Mouse (Mus musculus): ENCODE data around the gene Nxpe4. TPM values are rescaled to one million over a fixed set of nuclear protein-coding genes. Genes with fewer than 3 reads are reported as not detected.

Gene Nxpe4
- polyA plus RNA-seq, 1 experiment from 2014 or later: 8.6 TPM

DNA sequence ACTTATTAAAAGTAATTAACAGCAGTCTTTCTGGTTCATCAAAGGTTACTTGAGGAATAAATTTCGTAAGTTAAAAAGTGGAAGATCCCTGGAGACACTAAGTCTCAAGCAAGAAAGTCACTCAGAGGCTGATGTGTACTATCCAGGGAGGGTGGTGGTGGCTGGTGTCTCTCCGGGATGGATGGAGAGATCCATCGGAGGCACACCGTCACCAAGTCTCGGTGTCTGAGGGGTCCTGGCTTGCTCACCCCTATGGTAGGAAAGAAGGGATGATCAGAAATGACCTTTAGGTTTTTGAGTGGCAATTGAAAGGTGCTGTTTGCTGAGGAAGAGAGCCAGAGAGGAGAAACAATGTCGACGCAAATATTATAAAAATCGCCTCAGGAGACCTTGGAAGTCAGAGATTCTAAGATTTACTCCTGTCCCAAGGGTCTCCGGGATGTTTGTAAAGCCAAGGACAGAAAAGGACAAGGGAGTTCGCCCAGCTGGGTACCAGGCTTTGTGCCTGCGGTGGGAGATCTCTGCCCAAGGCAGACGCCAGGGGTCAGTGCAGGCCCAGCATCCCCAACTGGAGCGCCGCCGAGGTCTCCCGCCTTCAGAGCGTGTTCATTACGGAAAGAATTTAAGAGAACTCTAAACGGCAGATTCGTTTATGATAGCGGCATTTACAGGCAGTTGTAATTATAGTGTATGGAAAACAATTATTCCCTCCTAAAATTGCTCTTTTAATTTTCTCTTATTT is 104.6 kb downstream of the Nxpe4 start:
- Histone ChIP-seq H3K36me3 (replicated peaks; ENCODE audit: control insufficient read depth, insufficient read depth, low read depth, low read length) (no peaks in the 10 kb centered on the region), H3K27ac (replicated peaks; ENCODE audit: low read depth, low read length) (no peak overlapping the region), H3K4me1 (ENCODE audit: control insufficient read depth, insufficient read depth, low read length) (no peaks in the 10 kb centered on the region), H3K4me3 (ENCODE audit: low read depth, low read length) (peak overlapping the region; percentile 41), H3K4me2 (ENCODE audit: low read depth, low read length) (peak overlapping the region; percentile 85), H3K9me3 (replicated peaks; ENCODE audit: control insufficient read depth, low read length) (no peaks in the 10 kb centered on the region), H3K9ac (replicated peaks; ENCODE audit: low read length) (peak overlapping the region; percentile 59), H3K27me3 (ENCODE audit: control insufficient read depth, insufficient read depth, low read length) (no peaks in the 10 kb centered on the region)
- ATAC-seq (replicated peaks; ENCODE audit: insufficient number of reproducible peaks, low FRiP score, low TSS enrichment, low read depth) (peak; percentile 90), DNase-seq (ENCODE audit: low spot score) (peak; percentile 88)
- 14% methylated on average over 21 of the region's 21 CpGs for WGBS

DNA sequence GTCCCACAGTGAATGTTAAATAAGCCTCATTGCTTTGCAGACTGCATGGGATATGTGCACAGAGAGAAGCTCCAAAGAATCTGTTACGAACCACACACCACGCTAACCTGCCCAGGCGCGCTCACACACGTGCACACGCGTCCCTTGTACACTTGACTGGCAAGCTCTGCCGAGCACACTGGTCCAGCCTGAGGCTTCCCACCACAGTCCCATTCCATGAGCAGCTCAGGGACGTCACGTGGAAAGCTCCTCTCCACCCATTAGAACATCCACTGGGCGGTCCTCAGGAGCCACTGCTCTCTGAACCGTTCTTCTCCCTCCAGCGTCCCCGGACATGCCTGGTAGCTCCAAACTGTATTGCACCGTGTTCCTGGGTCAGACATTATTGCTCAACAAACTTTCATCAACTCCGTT is 105.2 kb downstream of the Nxpe4 start:
- peak; percentile 71 for DNase-seq (ENCODE audit: low spot score)
- 1% methylated on average over 16 of the region's 16 CpGs for WGBS
- H3K36me3 ChIP-seq (replicated peaks; ENCODE audit: control insufficient read depth, insufficient read depth, low read depth, low read length): no peaks in the 10 kb centered on the region
- H3K27ac ChIP-seq (replicated peaks; ENCODE audit: low read depth, low read length): no peak overlapping the region
- no peaks in the 10 kb centered on the region for H3K4me1 ChIP-seq (ENCODE audit: control insufficient read depth, insufficient read depth, low read length)
- no peaks in the 10 kb centered on the region for H3K27me3 ChIP-seq (ENCODE audit: control insufficient read depth, insufficient read depth, low read length)
- H3K4me2 ChIP-seq (ENCODE audit: low read depth, low read length): peak overlapping the region; percentile 85
- peak overlapping the region; percentile 59 for H3K9ac ChIP-seq (replicated peaks; ENCODE audit: low read length)
- peak overlapping the region; percentile 41 for H3K4me3 ChIP-seq (ENCODE audit: low read depth, low read length)
- no peaks in the 10 kb centered on the region for H3K9me3 ChIP-seq (replicated peaks; ENCODE audit: control insufficient read depth, low read length)
- peak; percentile 91 for ATAC-seq (replicated peaks; ENCODE audit: insufficient number of reproducible peaks, low FRiP score, low TSS enrichment, low read depth)

DNA sequence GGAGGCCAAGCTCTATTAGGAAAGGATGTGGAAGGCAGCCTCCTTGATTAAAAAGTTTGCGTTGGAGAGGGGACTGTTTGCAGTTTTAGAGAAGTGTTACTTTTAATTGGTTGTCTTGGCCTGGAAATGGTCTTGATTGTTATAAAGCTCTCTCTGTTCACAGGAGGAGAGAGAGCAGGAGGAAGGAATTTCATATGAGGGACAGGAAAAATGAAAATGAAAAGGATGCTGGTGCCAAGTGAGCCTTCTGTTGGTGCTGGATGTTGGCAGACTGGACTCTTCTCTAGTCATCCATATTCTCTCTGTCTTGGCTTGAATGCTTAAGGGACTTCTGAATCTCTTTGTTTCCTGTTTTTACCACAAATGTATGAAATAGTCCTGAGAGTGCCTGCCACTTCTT is 106.1 kb downstream of the Nxpe4 start:
- WGBS: 85% methylated on average over 1 of the region's 1 CpGs
- Histone ChIP-seq H3K9ac (replicated peaks; ENCODE audit: low read length) (no peak overlapping the region), H3K27me3 (ENCODE audit: control insufficient read depth, insufficient read depth, low read length) (no peaks in the 10 kb centered on the region), H3K4me3 (ENCODE audit: low read depth, low read length) (no peak overlapping the region), H3K36me3 (replicated peaks; ENCODE audit: control insufficient read depth, insufficient read depth, low read depth, low read length) (no peaks in the 10 kb centered on the region), H3K4me2 (ENCODE audit: low read depth, low read length) (no peak overlapping the region), H3K9me3 (replicated peaks; ENCODE audit: control insufficient read depth, low read length) (no peaks in the 10 kb centered on the region), H3K27ac (replicated peaks; ENCODE audit: low read depth, low read length) (no peak overlapping the region), H3K4me1 (ENCODE audit: control insufficient read depth, insufficient read depth, low read length) (no peaks in the 10 kb centered on the region)
- ATAC-seq (replicated peaks; ENCODE audit: insufficient number of reproducible peaks, low FRiP score, low TSS enrichment, low read depth): no peak
- no peak for DNase-seq (ENCODE audit: low spot score)

DNA sequence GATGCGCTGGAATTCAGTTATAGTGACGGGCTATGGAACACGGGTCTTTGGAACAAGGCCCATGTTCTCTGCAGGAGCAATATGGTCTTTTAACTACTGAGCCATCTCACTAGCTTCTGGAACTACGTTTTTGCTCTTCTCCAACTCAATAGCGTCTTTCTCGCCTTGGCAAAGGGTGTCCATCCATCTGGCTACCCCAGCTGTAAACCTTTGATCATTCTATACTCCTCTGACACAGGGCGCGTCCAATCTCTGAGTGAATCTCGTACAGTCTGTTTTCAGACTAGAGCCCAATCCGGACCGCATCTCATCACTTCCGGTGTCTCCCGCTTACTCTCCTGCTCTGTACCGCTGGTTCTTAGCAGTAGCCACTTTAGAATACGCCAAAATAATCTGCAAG is 115.0 kb downstream of the Nxpe4 start:
- Histone ChIP-seq H3K4me3 (ENCODE audit: low read depth, low read length) (no peak overlapping the region), H3K9ac (replicated peaks; ENCODE audit: low read length) (no peak overlapping the region), H3K27ac (replicated peaks; ENCODE audit: low read depth, low read length) (no peak overlapping the region), H3K4me2 (ENCODE audit: low read depth, low read length) (no peak overlapping the region), H3K9me3 (replicated peaks; ENCODE audit: control insufficient read depth, low read length) (no peaks in the 10 kb centered on the region), H3K36me3 (replicated peaks; ENCODE audit: control insufficient read depth, insufficient read depth, low read depth, low read length) (no peaks in the 10 kb centered on the region), H3K27me3 (ENCODE audit: control insufficient read depth, insufficient read depth, low read length) (no peaks in the 10 kb centered on the region), H3K4me1 (ENCODE audit: control insufficient read depth, insufficient read depth, low read length) (no peaks in the 10 kb centered on the region)
- ATAC-seq (replicated peaks; ENCODE audit: insufficient number of reproducible peaks, low FRiP score, low TSS enrichment, low read depth) (no peak), DNase-seq (ENCODE audit: low spot score) (no peak)
- 92% methylated on average over 15 of the region's 15 CpGs for WGBS

DNA sequence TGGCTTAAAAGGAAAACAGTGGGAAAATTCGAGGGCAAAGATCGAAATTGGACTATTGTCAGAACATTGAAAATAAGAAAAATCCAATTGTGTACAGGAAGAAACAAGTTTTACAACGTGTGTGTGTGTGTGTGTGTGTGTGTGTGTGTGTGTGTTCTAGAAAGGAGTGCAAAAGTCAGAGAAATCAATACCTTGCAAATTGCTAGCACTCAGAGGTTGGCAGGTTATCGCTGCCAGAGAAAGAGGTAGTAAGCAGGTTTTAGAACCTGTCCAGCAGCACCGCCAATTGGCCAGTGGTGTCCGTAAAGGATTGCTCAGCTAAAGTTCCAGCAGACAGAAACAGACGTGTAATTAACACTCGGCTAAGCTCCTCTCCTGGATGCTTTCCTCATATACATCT is 122.4 kb downstream of the Nxpe4 start:
- Histone ChIP-seq H3K27me3 (ENCODE audit: control insufficient read depth, insufficient read depth, low read length) (no peaks in the 10 kb centered on the region), H3K4me3 (ENCODE audit: low read depth, low read length) (no peak overlapping the region), H3K36me3 (replicated peaks; ENCODE audit: control insufficient read depth, insufficient read depth, low read depth, low read length) (no peaks in the 10 kb centered on the region), H3K4me1 (ENCODE audit: control insufficient read depth, insufficient read depth, low read length) (no peaks in the 10 kb centered on the region), H3K4me2 (ENCODE audit: low read depth, low read length) (no peak overlapping the region), H3K9ac (replicated peaks; ENCODE audit: low read length) (no peak overlapping the region), H3K27ac (replicated peaks; ENCODE audit: low read depth, low read length) (no peak overlapping the region), H3K9me3 (replicated peaks; ENCODE audit: control insufficient read depth, low read length) (no peaks in the 10 kb centered on the region)
- ATAC-seq (replicated peaks; ENCODE audit: insufficient number of reproducible peaks, low FRiP score, low TSS enrichment, low read depth) (no peak), DNase-seq (ENCODE audit: low spot score) (no peak)
- WGBS: 82% methylated on average over 8 of the region's 8 CpGs

DNA sequence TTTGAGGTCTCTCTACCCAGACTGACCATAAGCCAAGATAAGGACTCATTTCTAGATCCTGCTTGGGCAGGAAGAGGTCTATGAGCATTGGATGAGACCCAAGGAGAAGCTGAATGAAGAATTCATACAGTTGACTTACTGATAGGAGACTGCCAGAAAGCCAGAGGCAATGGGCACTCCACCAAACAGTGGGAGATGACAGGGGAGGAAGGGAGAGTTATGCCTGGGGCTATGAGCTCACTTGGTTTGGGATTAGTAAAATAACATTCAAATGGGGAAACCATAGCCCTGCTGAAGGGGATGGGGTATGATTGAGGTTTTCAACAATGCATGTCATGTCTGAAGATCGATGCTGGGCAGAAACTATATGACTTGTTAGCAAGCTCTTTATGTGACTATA is 128.5 kb downstream of the Nxpe4 start:
- 93% methylated on average over 1 of the region's 1 CpGs for WGBS
- H3K9ac ChIP-seq (replicated peaks; ENCODE audit: low read length): no peak overlapping the region
- H3K4me1 ChIP-seq (ENCODE audit: control insufficient read depth, insufficient read depth, low read length): no peaks in the 10 kb centered on the region
- no peak overlapping the region for H3K4me2 ChIP-seq (ENCODE audit: low read depth, low read length)
- no peak overlapping the region for H3K4me3 ChIP-seq (ENCODE audit: low read depth, low read length)
- no peak overlapping the region for H3K27ac ChIP-seq (replicated peaks; ENCODE audit: low read depth, low read length)
- no peaks in the 10 kb centered on the region for H3K27me3 ChIP-seq (ENCODE audit: control insufficient read depth, insufficient read depth, low read length)
- H3K9me3 ChIP-seq (replicated peaks; ENCODE audit: control insufficient read depth, low read length): no peaks in the 10 kb centered on the region
- H3K36me3 ChIP-seq (replicated peaks; ENCODE audit: control insufficient read depth, insufficient read depth, low read depth, low read length): no peaks in the 10 kb centered on the region
- no peak for ATAC-seq (replicated peaks; ENCODE audit: insufficient number of reproducible peaks, low FRiP score, low TSS enrichment, low read depth)
- DNase-seq (ENCODE audit: low spot score): no peak

DNA sequence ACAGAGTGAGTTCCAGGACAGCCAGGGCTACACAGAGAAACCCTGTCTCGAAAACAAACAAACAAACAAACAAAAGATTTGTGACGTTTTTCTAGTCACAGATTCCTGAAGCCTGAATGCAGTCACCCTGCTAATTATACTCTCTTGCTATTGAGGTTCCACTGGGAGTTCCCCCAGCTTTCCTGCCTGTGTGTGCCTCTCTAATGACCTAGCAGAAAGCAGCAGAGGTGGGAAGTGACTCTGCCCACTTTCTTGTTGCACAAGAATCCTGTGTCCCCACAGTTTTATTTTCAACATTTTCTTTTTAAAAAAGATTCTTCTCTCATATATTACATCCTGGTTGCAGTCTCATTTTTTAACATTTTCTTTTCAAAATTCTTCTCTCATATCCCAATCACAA is 132.9 kb downstream of the Nxpe4 start:
- Histone ChIP-seq H3K4me1 (ENCODE audit: control insufficient read depth, insufficient read depth, low read length) (no peaks in the 10 kb centered on the region), H3K4me2 (ENCODE audit: low read depth, low read length) (no peak overlapping the region), H3K27me3 (ENCODE audit: control insufficient read depth, insufficient read depth, low read length) (no peaks in the 10 kb centered on the region), H3K36me3 (replicated peaks; ENCODE audit: control insufficient read depth, insufficient read depth, low read depth, low read length) (no peaks in the 10 kb centered on the region), H3K27ac (replicated peaks; ENCODE audit: low read depth, low read length) (no peak overlapping the region), H3K4me3 (ENCODE audit: low read depth, low read length) (no peak overlapping the region), H3K9me3 (replicated peaks; ENCODE audit: control insufficient read depth, low read length) (no peaks in the 10 kb centered on the region), H3K9ac (replicated peaks; ENCODE audit: low read length) (no peak overlapping the region)
- ATAC-seq (replicated peaks; ENCODE audit: insufficient number of reproducible peaks, low FRiP score, low TSS enrichment, low read depth): no peak
- WGBS: 63% methylated on average over 2 of the region's 2 CpGs
- DNase-seq (ENCODE audit: low spot score): no peak

DNA sequence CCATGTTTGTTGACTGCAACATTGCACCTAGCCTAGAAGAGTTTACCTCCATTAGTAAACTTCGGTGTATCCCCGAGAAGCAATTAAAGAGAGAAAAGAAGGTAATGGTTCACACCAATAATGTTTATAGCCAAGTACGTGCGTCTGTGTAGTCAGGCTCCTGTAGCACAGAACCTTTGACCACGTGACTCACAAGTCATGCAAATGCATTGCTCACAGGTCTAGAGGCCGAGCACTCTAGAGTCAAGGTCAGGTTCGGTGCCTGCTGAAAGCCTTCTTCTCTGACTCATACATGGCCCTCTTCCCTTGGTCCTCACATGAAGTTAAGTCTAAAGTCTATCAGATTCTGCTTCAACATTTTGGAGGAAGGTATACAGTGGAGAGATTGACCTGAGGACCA is 137.2 kb downstream of the Nxpe4 start:
- no peak for DNase-seq (ENCODE audit: low spot score)
- Histone ChIP-seq H3K27ac (replicated peaks; ENCODE audit: low read depth, low read length) (no peak overlapping the region), H3K9ac (replicated peaks; ENCODE audit: low read length) (no peak overlapping the region), H3K4me2 (ENCODE audit: low read depth, low read length) (no peak overlapping the region), H3K9me3 (replicated peaks; ENCODE audit: control insufficient read depth, low read length) (no peaks in the 10 kb centered on the region), H3K4me3 (ENCODE audit: low read depth, low read length) (no peak overlapping the region), H3K27me3 (ENCODE audit: control insufficient read depth, insufficient read depth, low read length) (no peaks in the 10 kb centered on the region), H3K4me1 (ENCODE audit: control insufficient read depth, insufficient read depth, low read length) (no peaks in the 10 kb centered on the region), H3K36me3 (replicated peaks; ENCODE audit: control insufficient read depth, insufficient read depth, low read depth, low read length) (no peaks in the 10 kb centered on the region)
- no peak for ATAC-seq (replicated peaks; ENCODE audit: insufficient number of reproducible peaks, low FRiP score, low TSS enrichment, low read depth)
- 89% methylated on average over 7 of the region's 7 CpGs for WGBS

All from embryonic facial prominence, embryonic 11.5 days (tissue).